Mouse (Mus musculus): Measurements from ENCODE around the gene Cacna1s. TPM values are rescaled to one million over a fixed set of nuclear protein-coding genes. Genes with fewer than 3 reads are reported as not detected.

The Cacna1s gene
- total RNA-seq (2023), result 1 to 10 TPM in 1 of 2 experiments, under 1 TPM in 1; 0.34 to 1.3 TPM

GRCm38 (mm10) chr1:136052547-136052946, at the start of gene Cacna1s:
TSS of gene Cacna1s (plus strand) at chr1:136052750.

GRCm38 (mm10) chr1:136006292-136006748, 46.2 kb upstream of the Cacna1s start, which contains the start of gene Igfn1:
TSS of gene Igfn1 (minus strand) at chr1:136006342.

GRCm38 (mm10) chr1:136007211-136008158, 45.1 kb upstream of the Cacna1s start, which contains the start of gene Tmem9:
TSS of gene Tmem9 (plus strand) at chr1:136008150.

GRCm38 (mm10) chr1:136050312-136051012, 2.1 kb upstream of the Cacna1s start, which contains the start of gene Ascl5:
TSS of gene Ascl5 (plus strand) at chr1:136050804.

GRCm38 (mm10) chr1:136130951-136131558, 78.5 kb downstream of the Cacna1s start, which contains the start of gene Kif21b:
TSS of gene Kif21b (plus strand) at chr1:136131389.

Other genes starting within 250 kb of the Cacna1s start
- gene Lad1, start 234.2 kb upstream of the Cacna1s start, total RNA-seq (2023), result 1 to 10 TPM in 1 of 2 experiments, under 1 TPM in 1; 0.55 to 1.4 TPM
- gene Tnnt2, start 216.4 kb upstream of the Cacna1s start, total RNA-seq (2023), result under 1 TPM in 1 of 2 experiments, not detected in 1; 0.16 TPM
- gene Pkp1, start 133.5 kb upstream of the Cacna1s start, total RNA-seq (2023), result not detected
- gene Igfn1, start 46.4 kb upstream of the Cacna1s start, total RNA-seq (2023), result not detected
- gene Tmem9, start 44.6 kb upstream of the Cacna1s start, total RNA-seq (2023), result 1 to 10 TPM; 1.7 to 1.9 TPM
- gene Ascl5, start 1.9 kb upstream of the Cacna1s start, total RNA-seq (2023), result not detected
- 100 to 1,000 TPM in 1 of 2 experiments, 10 to 100 TPM in 1; 86.5 to 111 TPM for gene Kif21b, start 78.6 kb downstream of the Cacna1s start, total RNA-seq (2023)
- not detected for gene Mroh3, start 160.1 kb downstream of the Cacna1s start, total RNA-seq (2023)
- gene Inava, start 181.5 kb downstream of the Cacna1s start, total RNA-seq (2023), result not detected
- not detected for gene Gpr25, start 208.1 kb downstream of the Cacna1s start, total RNA-seq (2023)

Data from monocyte, adult 59 days (primary cell).